Mouse (Mus musculus) cerebellum, postnatal 4 days (tissue): ENCODE data around the gene Ms4a14.
"Not testable (repeated sequence)": the region's sequence is repeated elsewhere in the genome, so short reads cannot be mapped to it uniquely, and the experiment has no call there.

Experiments used
- DNase-seq, 2 experiments: peaks; one replicate each; pipeline ENCODE4 v3.0.0; 2022; ENCODE audit warnings: low spot score in 2 of 2, mixed read lengths in 1 of 2

Ms4a14 gene

GRCm38 (mm10) chr19:11314354-11314753 is at the start of gene Ms4a14:
Ms4a14 (minus strand) TSS chr19:11314454.
- no peak for DNase-seq

DNA sequence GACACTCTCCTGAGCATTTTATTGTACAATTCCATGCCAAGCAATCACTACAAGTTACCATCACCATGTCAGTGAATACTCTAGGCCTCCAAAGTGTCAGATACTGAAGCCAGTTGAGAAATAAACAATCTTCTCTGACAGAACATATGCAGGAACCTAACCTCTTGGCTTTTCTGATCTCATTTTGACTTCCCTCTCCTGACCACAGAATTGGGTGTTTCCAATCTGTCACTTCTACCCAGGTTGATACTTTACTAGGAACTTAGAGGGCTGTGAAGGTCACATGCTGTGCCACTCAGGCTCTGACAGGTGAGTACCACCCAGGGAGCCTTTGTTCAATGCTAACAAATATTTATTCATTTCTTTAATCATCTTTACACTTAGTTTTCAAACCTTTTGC is 47.7 kb upstream of the Ms4a14 start:
- no peak for DNase-seq

DNA sequence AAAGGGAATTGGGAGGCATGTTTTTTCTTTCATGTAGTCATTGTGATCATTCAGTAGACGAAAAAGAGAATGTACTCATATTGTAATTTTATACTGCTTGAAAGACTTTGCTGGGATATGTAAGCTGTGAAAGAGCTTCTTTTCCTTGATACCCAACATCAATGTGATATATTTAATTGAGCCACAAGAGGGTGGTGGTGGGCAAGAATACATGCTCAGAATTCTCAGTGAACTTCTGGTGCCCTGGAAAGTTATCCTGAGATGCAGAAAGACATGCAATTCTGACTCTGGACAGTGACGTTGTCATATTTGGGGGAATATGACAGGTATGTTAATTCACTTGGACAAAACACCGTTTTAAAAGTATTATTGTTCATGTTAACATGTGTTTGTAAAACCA is 45.9 kb upstream of the Ms4a14 start:
- no peak for DNase-seq

DNA sequence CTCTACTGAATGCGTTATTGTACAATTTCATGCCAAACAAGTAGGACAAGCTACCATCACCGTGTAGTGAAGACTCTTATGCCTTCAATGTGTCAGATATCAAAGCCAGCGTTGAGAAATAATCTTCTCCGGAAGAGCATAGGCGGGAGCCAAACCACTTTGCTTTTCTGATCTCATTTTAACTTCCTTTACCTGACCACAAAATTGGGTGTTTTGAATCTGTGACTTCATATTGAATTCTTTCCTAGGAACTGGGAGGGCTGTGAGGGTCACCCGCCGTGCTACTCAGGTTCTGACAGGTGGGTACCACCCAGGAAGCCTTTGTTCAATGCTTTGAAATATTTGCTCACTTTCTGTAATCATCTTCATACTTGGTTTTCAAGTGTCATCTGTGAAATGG is 41.5 kb upstream of the Ms4a14 start:
- DNase-seq = no peak

GRCm38 (mm10) chr19:11351878-11352277 is 37.6 kb upstream of the Ms4a14 start:
- DNase-seq = no peak

DNA sequence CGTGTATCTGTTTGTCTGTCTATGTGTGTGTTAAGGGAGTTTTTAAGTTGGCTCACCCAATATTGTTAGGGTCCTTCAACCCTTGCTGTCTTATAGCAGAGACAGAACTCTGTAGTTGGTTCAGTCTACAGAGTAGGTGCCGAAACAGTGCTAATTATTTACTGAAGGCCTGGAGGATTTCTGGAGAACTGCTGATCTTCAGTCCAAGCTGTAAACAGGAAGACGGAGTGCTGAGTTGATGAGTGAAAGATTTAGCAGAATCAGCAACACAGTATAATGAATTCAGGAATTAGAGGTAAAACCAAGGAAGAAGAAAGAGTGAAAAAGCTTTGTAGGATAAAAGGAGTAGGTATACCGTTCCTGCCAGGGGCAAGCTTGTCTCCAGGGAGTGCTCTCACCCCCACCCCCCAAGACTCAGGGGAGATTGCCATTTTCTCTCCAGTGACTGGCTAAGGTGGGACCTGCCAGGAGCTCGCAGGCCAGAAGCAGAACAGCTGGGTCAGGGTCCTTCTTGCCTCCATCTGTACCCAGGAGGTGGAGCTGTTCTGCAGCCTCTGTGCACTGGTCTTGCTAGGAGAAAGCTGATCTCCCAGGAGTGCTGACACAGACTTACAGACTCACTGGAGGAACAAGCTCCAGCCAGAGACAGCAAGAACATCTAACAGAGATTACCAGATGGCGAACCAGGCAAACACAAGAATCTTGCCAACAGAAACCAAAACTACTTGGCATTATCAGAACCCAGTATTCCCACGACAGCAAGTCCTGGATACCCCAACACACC is 35.6 kb upstream of the Ms4a14 start:
- DNase-seq = no peak

DNA sequence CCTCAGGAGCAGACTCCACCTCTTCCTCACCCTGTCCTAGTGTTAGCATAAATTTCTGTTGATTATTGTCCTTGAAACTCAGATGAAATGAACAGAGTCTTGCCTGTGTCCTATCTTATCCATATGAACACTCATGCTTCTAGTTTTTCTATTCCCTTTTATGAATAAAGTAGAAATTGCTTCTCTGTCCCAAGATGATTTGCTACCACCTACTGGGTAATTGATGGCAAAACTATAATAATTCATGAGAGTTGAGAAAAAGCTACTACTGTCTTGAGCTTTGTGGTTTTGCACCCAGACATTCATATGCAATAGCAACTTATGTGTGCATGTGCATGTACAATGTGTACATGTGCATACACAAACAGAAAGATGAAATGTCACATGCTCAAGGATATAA is 29.7 kb upstream of the Ms4a14 start:
- no peak for DNase-seq

- DNase-seq = no peak
Observed at GRCm38 (mm10) chr19:11343147-11343546, 28.9 kb upstream of the Ms4a14 start.

DNA sequence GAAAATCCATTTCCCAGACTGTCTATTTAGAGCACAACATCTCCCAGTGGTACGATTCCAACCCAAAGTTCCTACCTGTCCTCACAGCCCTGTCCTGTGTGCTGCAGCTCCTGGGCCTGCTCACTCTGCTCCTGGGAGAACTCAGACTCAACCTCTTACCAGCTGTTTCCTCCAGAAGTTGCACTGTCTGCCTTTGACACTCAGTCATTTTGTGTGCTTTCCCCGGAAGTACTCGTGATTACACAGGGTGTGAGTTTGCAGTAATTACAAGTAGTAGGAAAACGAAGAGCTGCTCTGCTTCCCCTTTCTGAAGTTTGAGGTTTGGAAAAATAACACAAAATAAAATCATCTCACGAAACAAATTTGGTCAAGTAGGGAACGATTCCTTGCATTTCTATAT is 21.7 kb upstream of the Ms4a14 start, which contains the start of gene Ms4a7:
Gene Ms4a7 (minus strand): TSS at position 215 of the 400 bp plus-strand sequence.
- no peak for DNase-seq

DNA sequence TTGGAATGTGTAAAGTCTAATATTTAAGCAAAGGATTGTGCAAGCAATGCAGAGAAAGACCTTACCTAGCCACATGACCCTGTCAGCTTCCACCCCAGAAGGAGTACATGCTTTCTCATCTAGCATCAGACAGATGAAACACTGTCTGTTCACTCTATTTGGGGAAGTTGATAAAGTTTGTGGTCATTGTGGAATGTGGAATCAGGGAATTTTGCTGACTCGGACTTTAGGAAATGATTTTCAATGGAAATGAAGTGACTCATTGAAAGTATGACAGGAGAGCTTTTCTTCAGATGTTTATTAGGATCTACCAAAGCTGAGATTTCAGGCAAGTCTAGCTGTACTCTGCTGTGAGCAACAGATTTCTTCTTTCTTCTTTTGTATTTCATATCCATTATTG is 6.9 kb upstream of the Ms4a14 start:
- DNase-seq = no peak

DNA sequence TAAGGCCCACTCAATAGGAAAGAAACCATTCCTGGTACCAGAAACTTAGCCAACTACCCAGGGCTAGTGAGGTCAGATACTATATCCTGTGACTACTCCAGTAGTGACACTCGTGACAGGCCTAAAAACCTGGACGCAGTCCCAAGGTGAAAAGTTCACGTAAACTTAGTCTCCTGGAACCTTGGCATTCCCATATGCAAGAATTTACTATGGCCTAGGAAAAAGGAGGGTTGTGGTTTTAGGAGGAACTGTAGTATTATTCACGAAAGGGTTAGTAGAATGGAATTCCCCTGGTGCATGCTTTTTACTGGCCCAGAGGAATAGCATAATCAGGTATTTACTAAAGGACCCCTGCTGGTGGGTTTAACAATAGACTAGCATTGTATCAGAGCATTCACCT is 2.5 kb upstream of the Ms4a14 start:
- no peak for DNase-seq

GRCm38 (mm10) chr19:11308888-11309287 is 5.4 kb downstream of the Ms4a14 start:
- no peak for DNase-seq

DNA sequence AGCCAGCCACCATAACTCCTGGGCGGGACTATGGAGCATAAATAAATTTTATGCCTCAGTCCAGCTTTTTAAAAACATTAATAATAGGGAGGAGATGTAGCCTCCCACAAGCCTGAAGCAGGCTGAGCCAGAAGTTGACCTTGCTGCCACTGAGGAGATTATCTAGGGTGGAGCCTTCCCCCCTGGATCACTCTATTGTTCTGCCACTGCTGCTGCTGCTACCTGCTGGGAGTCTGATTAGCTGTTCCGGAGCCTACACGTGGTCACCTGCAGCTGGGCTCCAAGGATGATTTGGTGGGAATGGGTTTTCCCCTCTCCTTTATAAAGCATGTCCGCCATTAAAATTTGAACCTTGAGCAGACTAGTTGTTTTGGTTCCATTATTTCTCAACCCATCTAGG is 14.7 kb downstream of the Ms4a14 start:
- DNase-seq = not testable (repeated sequence)

GRCm38 (mm10) chr19:11298939-11299338 is 15.3 kb downstream of the Ms4a14 start:
- DNase-seq = no peak

- DNase-seq = not testable (repeated sequence)
Observed at GRCm38 (mm10) chr19:11293616-11294015, 20.6 kb downstream of the Ms4a14 start.

DNA sequence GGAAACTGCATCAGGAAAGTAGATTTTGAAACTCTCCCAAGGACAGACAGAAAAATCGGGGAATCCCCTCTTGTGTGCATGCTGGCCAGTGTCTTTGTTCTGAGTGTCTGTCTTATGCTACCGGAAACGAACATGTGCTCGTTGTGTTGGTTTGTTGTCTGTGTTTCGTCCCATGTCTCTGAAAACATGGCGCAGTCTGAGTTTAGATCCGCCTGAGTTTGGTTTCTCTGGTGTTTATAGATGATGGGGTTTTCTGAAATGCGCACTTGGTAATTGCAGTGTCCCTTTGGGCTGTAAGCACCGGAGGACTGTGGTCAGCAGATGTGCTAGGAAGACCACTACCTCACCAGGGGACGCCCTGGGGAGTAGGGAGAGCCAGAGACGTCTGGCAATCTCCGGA is 21.3 kb downstream of the Ms4a14 start:
- DNase-seq = no peak

DNA sequence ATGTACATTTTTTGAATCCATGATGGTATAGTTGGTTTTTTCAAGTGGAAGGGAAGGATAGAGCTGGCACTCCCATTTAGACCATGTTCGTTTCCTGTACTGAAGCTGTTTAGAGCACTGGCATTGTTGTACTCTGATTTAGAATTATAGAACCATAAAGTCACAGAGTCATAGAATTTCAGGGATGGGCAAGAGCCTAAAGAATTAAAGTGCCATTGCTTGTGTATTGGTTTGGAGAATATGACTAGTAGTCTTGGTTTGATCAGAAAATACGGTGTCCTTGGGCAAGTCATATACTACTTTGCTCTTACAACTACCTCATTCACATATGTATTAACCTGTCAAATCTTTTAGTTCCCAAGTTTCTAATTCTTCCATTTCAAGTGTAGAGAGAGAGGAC is 30.5 kb downstream of the Ms4a14 start, which contains the start of gene Ms4a5:
Gene Ms4a5 (minus strand): TSS at position 101 of the 400 bp plus-strand sequence.
- no peak for DNase-seq

DNA sequence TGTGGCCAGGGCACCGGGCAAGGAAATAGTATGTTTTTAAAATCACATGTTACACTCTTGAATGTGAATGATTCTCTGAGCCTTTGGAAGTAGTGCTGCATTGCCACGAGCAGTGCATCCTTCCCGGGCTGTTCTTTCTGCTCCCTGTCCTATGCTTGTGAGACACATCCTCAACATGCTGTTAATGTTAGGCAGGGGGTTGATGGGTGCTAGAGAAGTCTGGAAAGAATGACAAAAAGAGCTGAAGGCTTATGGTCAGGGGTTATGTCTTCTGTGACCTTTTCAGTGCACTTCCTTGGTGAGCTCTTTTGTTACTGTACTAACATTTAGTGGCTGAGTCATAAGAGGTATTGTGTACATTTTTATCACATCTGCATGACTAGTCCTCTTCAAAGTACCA is 34.0 kb downstream of the Ms4a14 start:
- no peak for DNase-seq

GRCm38 (mm10) chr19:11276431-11276830 is 37.8 kb downstream of the Ms4a14 start:
- no peak for DNase-seq

- no peak for DNase-seq
Observed at GRCm38 (mm10) chr19:11266956-11267355, 47.3 kb downstream of the Ms4a14 start.

DNA sequence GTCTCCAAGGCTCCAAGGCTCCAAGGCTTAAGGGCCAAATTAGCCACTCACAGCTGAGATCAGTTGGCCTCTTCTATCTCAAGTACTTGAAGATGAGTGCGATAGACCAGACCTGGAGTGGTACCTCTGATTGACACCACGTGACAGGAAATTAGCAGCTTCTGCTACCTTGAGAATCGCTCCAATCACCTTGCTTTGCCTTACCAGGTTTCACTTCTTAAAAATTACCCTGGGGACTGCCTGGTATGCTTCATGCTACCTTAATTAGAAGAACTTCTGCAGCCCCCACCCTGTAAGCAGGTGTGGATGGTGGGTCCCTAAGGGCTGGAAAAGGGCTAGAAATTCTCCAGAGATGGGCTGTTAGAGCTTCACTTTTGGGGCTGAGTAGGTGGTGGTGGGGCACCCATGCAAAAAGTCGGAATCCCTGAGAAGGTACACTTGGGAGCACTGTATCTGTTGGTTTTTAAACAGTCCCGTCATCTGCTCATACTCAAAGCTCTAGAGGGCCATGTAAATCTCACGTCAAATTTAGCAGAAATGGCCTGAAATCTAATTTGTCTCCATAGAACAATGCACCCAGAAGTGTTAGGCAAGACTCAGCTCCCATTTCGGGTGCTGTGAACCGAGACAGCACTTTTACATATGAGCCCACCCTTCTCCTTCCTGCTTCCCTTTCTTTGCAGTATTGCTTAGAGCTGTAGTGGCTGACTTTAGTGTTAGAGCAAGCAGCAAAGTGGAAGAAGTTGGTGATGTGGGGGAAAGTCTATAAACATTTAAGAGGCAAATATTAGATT is 48.0 kb downstream of the Ms4a14 start, which contains the start of gene Ms4a1:
Gene Ms4a1 (minus strand): TSS at position 190 of the 794 bp plus-strand sequence.
- DNase-seq = no peak

DNA sequence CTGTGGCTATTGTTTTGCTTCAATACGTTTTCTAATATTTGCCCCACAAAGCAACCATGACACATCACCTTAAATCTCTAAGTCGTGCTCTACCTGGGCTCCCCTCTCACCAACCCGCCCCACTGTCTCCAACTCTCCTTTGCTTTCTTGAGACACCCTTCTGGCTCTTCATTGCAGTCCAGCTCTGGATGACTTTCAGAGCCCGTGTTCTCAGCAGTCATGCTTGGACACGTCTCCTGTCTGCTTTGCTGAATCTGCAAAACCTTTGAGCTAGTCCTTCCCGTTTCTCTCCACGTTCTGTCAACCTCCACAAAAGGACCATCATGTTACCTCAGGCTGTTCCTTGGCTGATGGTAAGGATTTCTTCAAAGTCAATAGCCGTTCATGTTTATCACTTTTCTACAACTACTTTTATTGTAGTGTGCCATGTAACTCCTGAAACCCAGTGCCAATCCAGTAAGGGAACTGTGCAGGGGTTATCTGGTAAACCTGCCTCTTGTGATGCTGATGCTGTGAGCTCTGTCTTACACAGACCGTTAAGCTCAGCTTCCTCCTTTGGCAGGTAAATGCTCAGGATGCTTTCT is 49.6 kb downstream of the Ms4a14 start:
- no peak for DNase-seq
